Mouse (Mus musculus) macrophage (primary cell): ENCODE data around the gene H2-M10.3. TPM values are rescaled to one million over a fixed set of nuclear protein-coding genes. Genes with fewer than 3 reads are reported as not detected.
"Not testable (repeated sequence)": the region's sequence is repeated elsewhere in the genome, so short reads cannot be mapped to it uniquely, and the experiment has no call there.

Experiments
- H3K27ac ChIP-seq: fragments of 350-480 bp; formaldehyde crosslinking; 2 replicates; pipeline ENCODE4 v1.9.0; 2021
- H3K36me3 ChIP-seq: fragments of 350-480 bp; formaldehyde crosslinking; 2 replicates; pipeline ENCODE4 v1.9.0; 2021; ENCODE audit errors: inconsistent target
- H3K4me3 ChIP-seq: fragments of 350-480 bp; formaldehyde crosslinking; 2 replicates; pipeline ENCODE4 v1.9.0; 2021; ENCODE audit errors: inconsistent target
- H3K79me2 ChIP-seq: fragments of 350-480 bp; formaldehyde crosslinking; 2 replicates; pipeline ENCODE4 v1.9.0; 2021; ENCODE audit errors: inconsistent target
- WGBS: methylation state at CpG from one replicate; pipeline ENCODE4 v1.1.7; 2026; ENCODE audit warnings: inconsistent platforms; ENCODE audit not compliant: missing documents; 5-methylcytosine and 5-hydroxymethylcytosine counted together
- polyA plus RNA-seq: library from polyadenylated mRNA; stranded (reverse); fragments of 250-400 nt; gene quantifications from 3 replicates; pipeline ENCODE4 v1.2.4, GENCODE M21; 2018; ENCODE audit warnings: inconsistent platforms
- total RNA-seq, 78 experiments: library from RNA; depleted of rRNA; stranded (reverse); fragments of 250-400 nt; gene quantifications; 1 replicate in 9 of 78; 2 replicates in 24 of 78; 3 replicates in 43 of 78; 4 replicates in 2 of 78; pipeline ENCODE4 v1.2.4; 2018; ENCODE audit warnings: inconsistent platforms in 56 of 78

H2-M10.3 gene
- total RNA-seq (2018; cell fraction: chromatin; rRNA removed), result not detected
- total RNA-seq (2018; cell fraction: cytosol; rRNA removed), result not detected
- total RNA-seq (2018; cell fraction: nucleus; rRNA removed), result not detected
- polyA plus RNA-seq, result not detected in 3 replicates

GRCm38 (mm10) chr17:36368317-36368716 is at the start of gene H2-M10.3:
H2-M10.3 (minus strand) TSS chr17:36368417.
- not testable (repeated sequence) for H3K36me3 ChIP-seq, H3K79me2 ChIP-seq, H3K27ac ChIP-seq, H3K4me3 ChIP-seq
- WGBS, result 100% methylated on average over 2 of the region's 2 CpGs

- no peak overlapping the region for H3K4me3 ChIP-seq
- H3K79me2 ChIP-seq, result no peaks in the 10 kb centered on the region
- no peaks in the 10 kb centered on the region for H3K36me3 ChIP-seq
- no peak overlapping the region for H3K27ac ChIP-seq
- 77% methylated on average over 2 of the region's 2 CpGs for WGBS
These were observed 49.2 kb upstream of the H2-M10.3 start for GRCm38 (mm10) chr17:36417416-36417815.

- Histone ChIP-seq H3K79me2 (no peaks in the 10 kb centered on the region), H3K4me3 (no peak overlapping the region)
- WGBS, result 0% methylated on average over 1 of the region's 1 CpGs
These were observed 47.2 kb upstream of the H2-M10.3 start for GRCm38 (mm10) chr17:36415407-36415806.

GRCm38 (mm10) chr17:36414361-36414760 is 46.1 kb upstream of the H2-M10.3 start:
- Histone ChIP-seq H3K36me3 (no peaks in the 10 kb centered on the region), H3K27ac (no peak overlapping the region), H3K79me2 (no peaks in the 10 kb centered on the region), H3K4me3 (no peak overlapping the region)
- WGBS, result 14% methylated on average over 1 of the region's 1 CpGs

More at GRCm38 (mm10) chr17:36415407-36415806, 47.2 kb upstream of the H2-M10.3 start:
- no peak overlapping the region for H3K27ac ChIP-seq
- H3K36me3 ChIP-seq, result no peaks in the 10 kb centered on the region

- H3K36me3 ChIP-seq, result no peaks in the 10 kb centered on the region
- no peak overlapping the region for H3K4me3 ChIP-seq
- no peaks in the 10 kb centered on the region for H3K79me2 ChIP-seq
- WGBS, result 5% methylated on average over 2 of the region's 2 CpGs
- no peak overlapping the region for H3K27ac ChIP-seq
These were observed 21.7 kb upstream of the H2-M10.3 start for GRCm38 (mm10) chr17:36389907-36390306.

- H3K36me3 ChIP-seq, H3K27ac ChIP-seq, H3K4me3 ChIP-seq, H3K79me2 ChIP-seq: not testable (repeated sequence)
These were observed 5.8 kb downstream of the H2-M10.3 start for GRCm38 (mm10) chr17:36362404-36362803.

GRCm38 (mm10) chr17:36357512-36357911 is 10.7 kb downstream of the H2-M10.3 start:
- H3K4me3 ChIP-seq, H3K27ac ChIP-seq, H3K36me3 ChIP-seq, H3K79me2 ChIP-seq: not testable (repeated sequence)

- no peaks in the 10 kb centered on the region for H3K36me3 ChIP-seq
- no peak overlapping the region for H3K4me3 ChIP-seq
- WGBS, result 64% methylated on average over 3 of the region's 3 CpGs
- H3K27ac ChIP-seq, result no peak overlapping the region
- H3K79me2 ChIP-seq, result no peaks in the 10 kb centered on the region
These were observed 12.5 kb downstream of the H2-M10.3 start for GRCm38 (mm10) chr17:36355763-36356162.

GRCm38 (mm10) chr17:36355343-36355742 is 12.9 kb downstream of the H2-M10.3 start:
- H3K79me2 ChIP-seq, H3K36me3 ChIP-seq, H3K4me3 ChIP-seq, H3K27ac ChIP-seq: not testable (repeated sequence)

GRCm38 (mm10) chr17:36326055-36326454 is 42.2 kb downstream of the H2-M10.3 start, which contains the start of gene H2-M10.1:
H2-M10.1 (minus strand) TSS chr17:36326155.
- Histone ChIP-seq H3K36me3 (no peaks in the 10 kb centered on the region), H3K27ac (no peak within 1 kb of the TSS), H3K4me3 (no peak within 1 kb of the TSS), H3K79me2 (no peaks in the 10 kb centered on the region)
- WGBS, result 93% methylated on average over 4 of the region's 4 CpGs

- H3K36me3 ChIP-seq, result no peaks in the 10 kb centered on the region
- no peak overlapping the region for H3K27ac ChIP-seq
- WGBS, result 35% methylated on average over 5 of the region's 5 CpGs
- no peak overlapping the region; the same call in 1 of the 2 replicates for H3K4me3 ChIP-seq
- H3K79me2 ChIP-seq, result no peaks in the 10 kb centered on the region
These were observed 52.4 kb downstream of the H2-M10.3 start for GRCm38 (mm10) chr17:36315689-36316253.

GRCm38 (mm10) chr17:36315041-36315688 is 53.1 kb downstream of the H2-M10.3 start:
- no peaks in the 10 kb centered on the region for H3K36me3 ChIP-seq
- H3K79me2 ChIP-seq, result no peaks in the 10 kb centered on the region
- WGBS, result 2% methylated on average over 19 of the region's 19 CpGs
- H3K27ac ChIP-seq, result no peak overlapping the region
- H3K4me3 ChIP-seq, result peak overlapping the region; percentile 35

Other genes starting within 250 kb of the H2-M10.3 start
- gene Gm19684, start 246.7 kb downstream of the H2-M10.3 start, polyA plus RNA-seq, result 0.22 to 0.67 TPM in 2 of 3 replicates, not detected in the other
- not detected in 3 replicates for gene Gm7030, start 239.0 kb downstream of the H2-M10.3 start, polyA plus RNA-seq
- not detected in 3 replicates for gene Gm8909, start 199.9 kb downstream of the H2-M10.3 start, polyA plus RNA-seq
- not detected in 3 replicates for gene H2-T3, start 178.1 kb downstream of the H2-M10.3 start, polyA plus RNA-seq
- 14.2 to 42.9 TPM (median 31.7 TPM) in 3 replicates for gene Rpp21, start 110.3 kb downstream of the H2-M10.3 start, polyA plus RNA-seq
- 5.5 to 8.2 TPM (median 7.4 TPM) in 3 replicates for gene Trim39, start 96.2 kb downstream of the H2-M10.3 start, polyA plus RNA-seq
- not detected in 3 replicates for gene H2-M10.2, start 81.9 kb downstream of the H2-M10.3 start, polyA plus RNA-seq
- gene H2-M10.1, start 42.3 kb downstream of the H2-M10.3 start, polyA plus RNA-seq, result not detected in 3 replicates
- not detected in 3 replicates for gene H2-M10.4, start 93.9 kb upstream of the H2-M10.3 start, polyA plus RNA-seq
- not detected in 3 replicates for gene H2-M11, start 178.7 kb upstream of the H2-M10.3 start, polyA plus RNA-seq